Mouse (Mus musculus) megakaryocyte-erythroid progenitor cell, adult 5-6 weeks (primary cell): Measurements from ENCODE around the gene Gm11595. TPM values are rescaled to one million over a fixed set of nuclear protein-coding genes. Genes with fewer than 3 reads are reported as not detected.
"Not testable (repeated sequence)": the region's sequence is repeated elsewhere in the genome, so short reads cannot be mapped to it uniquely, and the experiment has no call there.

Experiments
- ATAC-seq: replicated peaks from 2 replicates; pipeline ENCODE4 v1.8.0; 2016; ENCODE audit warnings: mild to moderate bottlenecking, inconsistent platforms; ENCODE audit not compliant: severe bottlenecking, poor library complexity, low FRiP score, low TSS enrichment
- total RNA-seq, 2 experiments: library from RNA; stranded (forward) in 1 of 2; stranded (reverse) in 1 of 2; fragments of 200-1000, 215-1000 nt in 1 of 2; fragments of >200 nt in 1 of 2; fragmentation: Nextera tagmentation in 1 of 2; gene quantifications; 2 replicates each; pipeline ENCODE4 v1.2.3; 2014 to 2017

Gene Gm11595
- not detected in 2 replicates for total RNA-seq (2014; fragmentation: Nextera tagmentation)
- not detected in 2 replicates for total RNA-seq (2017)

DNA sequence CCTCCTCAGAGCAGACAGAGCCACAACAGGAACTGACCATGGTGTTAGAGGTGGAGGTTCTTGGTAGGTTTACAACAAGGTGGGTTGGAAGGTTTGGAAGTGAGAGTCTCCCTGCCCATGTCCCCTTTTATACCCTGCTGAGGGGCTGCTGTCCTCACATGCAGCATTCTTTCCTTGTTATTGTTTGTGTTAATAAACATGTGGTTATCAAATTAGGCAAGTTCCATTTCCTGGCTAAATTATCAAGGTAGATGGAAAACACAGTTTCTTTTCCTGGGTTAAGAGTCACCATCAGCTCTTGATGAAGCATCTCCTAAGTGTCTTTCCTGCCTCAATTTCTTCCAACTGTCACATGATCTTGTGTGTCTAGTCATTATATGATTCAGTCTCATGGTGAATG is at the start of gene Gm11595:
Gene Gm11595 (minus strand): TSS at position 101 of the 400 bp plus-strand sequence.
- not testable (repeated sequence) for ATAC-seq

DNA sequence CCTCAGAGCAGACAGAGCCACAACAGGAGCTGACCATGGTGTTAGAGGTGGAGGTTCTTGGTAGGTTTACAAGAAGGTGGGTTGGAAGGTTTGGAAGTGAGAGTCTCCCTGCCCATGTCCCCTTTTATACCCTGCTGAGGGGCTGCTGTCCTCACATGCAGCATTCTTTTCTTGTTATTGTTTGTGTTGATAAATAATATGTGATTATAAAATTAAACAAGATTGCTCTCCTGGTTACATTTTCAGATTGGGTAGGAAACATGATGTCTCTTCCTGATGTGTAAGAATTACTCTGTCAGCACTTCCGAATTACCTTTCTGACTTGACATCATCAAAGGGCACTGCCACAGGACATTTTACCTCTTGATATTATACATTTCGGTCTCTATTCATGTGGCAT is 42.9 kb upstream of the Gm11595 start, which contains the start of gene Gm11564:
Gene Gm11564 (minus strand): TSS at position 101 of the 400 bp plus-strand sequence.
- ATAC-seq: not testable (repeated sequence)

DNA sequence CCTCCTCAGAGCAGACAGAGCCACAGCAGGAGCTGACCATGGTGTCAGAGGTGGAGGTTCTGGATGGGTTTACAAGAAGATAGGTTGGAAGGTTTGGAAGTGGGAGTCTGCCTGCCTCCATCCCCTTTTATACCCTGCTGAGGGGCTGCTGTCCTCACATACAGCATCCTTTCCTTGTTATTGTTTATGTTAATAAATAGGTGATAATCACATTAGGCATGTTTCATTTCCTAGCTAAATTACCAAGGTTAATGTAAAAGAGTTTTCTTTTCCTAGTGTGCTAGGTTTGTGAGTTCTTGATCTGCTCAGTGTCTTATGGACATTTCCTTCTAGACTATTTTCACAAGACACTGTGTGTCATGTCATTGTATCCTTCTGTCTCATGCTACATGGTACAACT is 37.1 kb upstream of the Gm11595 start, which contains the start of gene Krtap4-13:
Gene Krtap4-13 (minus strand): TSS at position 101 of the 400 bp plus-strand sequence.
- not testable (repeated sequence) for ATAC-seq

DNA sequence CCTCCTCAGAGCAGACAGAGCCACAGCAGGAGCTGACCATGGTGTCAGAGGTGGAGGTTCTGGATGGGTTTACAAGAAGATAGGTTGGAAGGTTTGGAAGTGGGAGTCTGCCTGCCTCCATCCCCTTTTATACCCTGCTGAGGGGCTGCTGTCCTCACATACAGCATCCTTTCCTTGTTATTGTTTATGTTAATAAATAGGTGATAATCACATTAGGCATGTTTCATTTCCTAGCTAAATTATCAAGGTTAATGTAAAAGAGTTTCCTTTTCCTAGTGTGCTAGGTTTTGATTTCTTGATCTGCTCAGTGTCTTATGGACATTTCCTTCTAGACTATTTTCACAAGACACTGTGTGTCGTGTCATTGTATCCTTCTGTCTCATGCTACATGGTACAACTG is 31.6 kb upstream of the Gm11595 start, which contains the start of gene Gm11554:
Gene Gm11554 (minus strand): TSS at position 101 of the 400 bp plus-strand sequence.
- ATAC-seq: not testable (repeated sequence)

DNA sequence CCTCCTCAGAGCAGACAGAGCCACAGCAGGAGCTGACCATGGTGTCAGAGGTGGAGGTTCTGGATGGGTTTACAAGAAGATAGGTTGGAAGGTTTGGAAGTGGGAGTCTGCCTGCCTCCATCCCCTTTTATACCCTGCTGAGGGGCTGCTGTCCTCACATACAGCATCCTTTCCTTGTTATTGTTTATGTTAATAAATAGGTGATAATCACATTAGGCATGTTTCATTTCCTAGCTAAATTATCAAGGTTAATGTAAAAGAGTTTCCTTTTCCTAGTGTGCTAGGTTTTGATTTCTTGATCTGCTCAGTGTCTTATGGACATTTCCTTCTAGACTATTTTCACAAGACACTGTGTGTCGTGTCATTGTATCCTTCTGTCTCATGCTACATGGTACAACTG is 26.1 kb upstream of the Gm11595 start, which contains the start of gene Gm11569:
Gene Gm11569 (minus strand): TSS at position 101 of the 400 bp plus-strand sequence.
- not testable (repeated sequence) for ATAC-seq

DNA sequence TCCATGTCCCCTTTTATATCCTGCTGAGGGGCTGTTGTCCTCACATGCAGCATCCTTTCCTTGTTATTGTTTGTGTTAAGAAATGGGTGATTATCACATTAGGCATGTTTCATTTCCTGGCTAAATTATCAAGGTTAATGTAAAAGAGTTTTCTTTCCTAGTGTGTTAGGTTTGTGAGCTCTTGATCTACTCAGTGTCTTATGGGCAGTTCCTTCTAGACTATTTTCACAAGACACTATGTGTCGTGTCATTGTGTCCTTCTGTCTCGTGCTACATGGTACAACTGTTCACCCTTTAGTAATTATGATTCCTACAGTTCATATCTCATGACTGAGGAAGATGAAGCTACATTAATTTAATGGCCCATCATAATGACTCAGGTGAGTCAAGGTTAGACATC is 20.7 kb upstream of the Gm11595 start, which contains the start of gene Gm11596:
Gene Gm11596 (minus strand): TSS at position 101 of the 400 bp plus-strand sequence.
- ATAC-seq: no peak

DNA sequence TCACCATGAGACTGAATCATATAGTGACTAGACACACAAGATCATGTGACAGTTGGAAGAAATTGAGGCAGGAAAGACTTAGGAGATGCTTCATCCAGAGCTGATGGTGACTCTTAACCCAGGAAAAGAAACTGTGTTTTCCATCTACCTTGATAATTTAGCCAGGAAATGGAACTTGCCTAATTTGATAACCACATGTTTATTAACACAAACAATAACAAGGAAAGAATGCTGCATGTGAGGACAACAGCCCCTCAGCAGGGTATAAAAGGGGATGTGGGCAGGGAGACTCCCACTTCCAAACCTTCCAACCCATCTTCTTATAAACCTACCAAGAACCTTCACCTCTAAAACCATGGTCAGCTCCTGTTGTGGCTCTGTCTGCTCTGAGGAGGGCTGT is 12.2 kb upstream of the Gm11595 start, which contains the start of gene Krtap4-9:
Gene Krtap4-9 (plus strand): TSS at position 301 of the 400 bp plus-strand sequence.
- ATAC-seq: not testable (repeated sequence)

DNA sequence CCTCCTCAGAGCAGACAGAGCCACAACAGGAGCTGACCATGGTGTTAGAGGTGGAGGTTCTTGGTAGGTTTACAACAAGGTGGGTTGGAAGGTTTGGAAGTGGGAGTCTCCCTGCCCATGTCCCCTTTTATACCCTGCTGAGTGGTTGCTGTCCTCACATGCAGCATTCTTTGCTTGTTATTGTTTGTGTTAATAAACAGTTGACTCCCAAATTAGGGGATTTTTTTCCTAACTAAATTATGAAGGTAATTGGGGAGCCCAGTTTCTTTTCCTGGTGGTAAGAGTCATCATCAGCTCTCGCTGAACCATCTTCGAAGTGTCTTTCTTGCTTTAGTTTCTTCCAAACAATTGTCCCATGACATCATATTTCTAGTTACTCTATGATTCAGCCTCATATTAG is 7.9 kb upstream of the Gm11595 start, which contains the start of gene Krtap4-8:
Gene Krtap4-8 (minus strand): TSS at position 101 of the 400 bp plus-strand sequence.
- no peak for ATAC-seq

DNA sequence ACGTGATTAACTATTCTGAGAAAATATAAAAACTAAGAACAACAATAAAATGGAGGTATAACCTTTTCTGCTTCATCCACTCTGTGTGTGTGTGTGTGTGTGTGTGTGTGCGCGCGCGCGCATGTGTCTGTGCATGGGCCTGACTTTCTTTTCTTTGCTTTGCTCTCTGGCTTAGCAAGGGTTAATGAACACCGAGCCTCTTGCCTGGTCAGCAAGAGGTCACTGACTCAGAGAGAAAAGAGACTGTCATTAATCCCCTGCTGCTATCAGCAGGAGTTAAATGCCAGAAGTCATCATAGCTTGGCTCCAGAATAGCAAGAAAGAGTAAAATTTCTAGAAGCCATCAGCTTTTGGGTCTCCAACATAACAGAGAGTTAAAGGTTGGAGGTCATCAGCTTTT is 5.7 kb upstream of the Gm11595 start:
- ATAC-seq: no peak

DNA sequence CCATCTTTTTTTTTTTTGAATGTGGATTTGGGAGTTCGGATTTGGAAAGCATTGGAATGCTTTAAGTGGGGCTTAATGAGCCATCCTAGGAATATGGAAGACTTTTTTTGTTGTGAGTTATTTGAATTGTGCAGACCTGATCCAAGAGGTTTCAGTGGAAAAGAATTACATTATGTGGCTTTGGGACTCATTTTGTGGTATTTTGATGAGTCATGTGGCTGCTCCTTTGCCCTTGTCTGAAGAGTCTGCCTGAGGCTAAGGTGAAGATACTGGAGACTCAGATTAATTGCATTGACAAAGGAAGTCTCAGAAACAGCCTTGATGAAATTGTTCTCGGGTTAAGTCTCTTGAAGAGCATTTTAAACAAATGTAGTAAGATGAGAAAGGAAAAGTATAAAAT is 4.3 kb downstream of the Gm11595 start:
- no peak for ATAC-seq

DNA sequence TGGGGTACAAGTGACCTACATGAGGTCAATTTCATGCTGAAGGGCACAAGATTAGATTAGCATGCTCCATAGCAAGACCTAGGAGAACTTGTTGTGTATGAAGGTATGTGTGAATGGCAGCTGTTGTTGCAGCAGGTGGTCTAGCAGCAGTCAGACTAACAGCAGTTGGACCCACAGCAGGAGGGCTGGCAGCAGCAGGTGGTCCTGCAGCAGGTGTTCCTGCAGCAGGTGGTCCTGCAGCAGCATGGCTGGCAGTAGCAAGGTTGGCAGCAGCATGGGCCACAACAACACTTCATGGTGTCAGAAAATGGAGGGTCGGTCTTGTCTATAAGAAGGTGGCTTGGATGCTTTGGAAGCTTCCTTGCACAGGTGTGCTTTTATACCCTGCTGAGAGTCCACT is 13.8 kb downstream of the Gm11595 start:
- ATAC-seq: no peak

DNA sequence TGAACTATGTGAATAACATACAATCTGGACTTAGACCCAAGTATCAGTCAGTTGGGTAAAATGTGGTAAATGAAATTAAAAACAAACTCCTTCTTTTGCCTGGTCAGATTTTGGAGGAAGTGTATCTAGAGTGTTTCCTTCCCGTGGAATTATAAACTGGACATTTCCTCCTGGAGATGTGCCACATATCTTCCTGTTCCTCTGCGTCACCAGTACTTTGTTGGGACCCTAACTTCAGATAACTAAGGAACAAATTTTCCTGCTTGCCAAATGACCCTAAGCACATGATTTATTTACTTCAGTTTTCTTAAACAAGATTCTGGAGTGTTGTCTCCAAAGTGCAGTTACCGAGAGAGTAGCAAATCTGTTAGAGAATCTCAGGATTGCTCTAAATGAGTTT is 28.7 kb downstream of the Gm11595 start:
- no peak for ATAC-seq

DNA sequence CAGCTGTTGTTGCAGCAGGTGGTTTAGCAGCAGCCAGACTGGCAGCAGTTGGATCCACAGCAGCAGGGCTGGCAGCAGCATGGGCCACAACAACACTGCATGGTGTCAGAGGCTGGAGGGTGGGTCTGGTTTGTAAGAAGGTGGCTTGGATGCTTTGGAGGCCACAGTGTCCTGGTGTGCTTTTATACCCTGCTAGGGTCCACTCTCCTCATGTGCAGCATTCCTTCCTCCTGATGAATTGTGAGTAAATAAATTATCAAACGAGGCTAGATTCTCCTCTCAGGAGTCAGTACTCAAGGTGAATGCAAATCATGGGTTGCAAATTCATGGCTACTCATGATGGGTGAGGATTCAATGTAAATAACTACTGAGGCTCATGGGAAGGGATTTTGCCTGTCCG is 38.5 kb downstream of the Gm11595 start, which contains the start of gene Gm14180:
Gene Gm14180 (minus strand): TSS at position 101 of the 400 bp plus-strand sequence.
- no peak for ATAC-seq

DNA sequence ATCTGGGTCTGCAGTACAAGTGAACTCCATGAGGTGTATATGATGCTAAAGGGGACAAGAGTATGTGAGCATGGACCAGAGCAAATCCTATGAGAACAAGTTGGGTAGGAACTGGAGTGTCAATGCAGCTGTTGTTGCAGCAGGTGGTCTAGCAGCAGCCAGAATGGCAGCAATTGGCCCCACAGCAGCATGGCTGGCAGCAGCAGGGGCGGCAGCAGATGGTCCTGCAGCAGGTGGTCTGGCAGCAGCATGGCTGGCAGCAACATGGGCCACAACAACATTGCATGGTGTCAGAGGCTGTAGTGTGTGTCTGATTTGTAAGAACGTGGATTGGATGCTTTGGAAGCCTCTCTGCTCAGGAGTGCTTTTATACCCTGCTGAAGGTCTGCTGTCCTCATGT is 48.7 kb downstream of the Gm11595 start:
- no peak for ATAC-seq

Other genes starting within 250 kb of the Gm11595 start
Only the 30 nearest of the 42 such genes appear.
- not detected in 2 replicates for gene Krtap9-3, start 174.8 kb downstream of the Gm11595 start, total RNA-seq (2014; fragmentation: Nextera tagmentation)
- gene Krtap9-3, start 174.8 kb downstream of the Gm11595 start, total RNA-seq (2017): not detected in 2 replicates
- gene Gm11938, start 169.6 kb downstream of the Gm11595 start, total RNA-seq (2014; fragmentation: Nextera tagmentation): not detected in 2 replicates
- not detected in 2 replicates for gene Gm11938, start 169.6 kb downstream of the Gm11595 start, total RNA-seq (2017)
- gene Gm11937, start 162.7 kb downstream of the Gm11595 start, total RNA-seq (2014; fragmentation: Nextera tagmentation): not detected in 2 replicates
- not detected in 2 replicates for gene Gm11937, start 162.7 kb downstream of the Gm11595 start, total RNA-seq (2017)
- gene Krtap2-4, start 158.1 kb downstream of the Gm11595 start, total RNA-seq (2014; fragmentation: Nextera tagmentation): not detected in 2 replicates
- not detected in 2 replicates for gene Krtap2-4, start 158.1 kb downstream of the Gm11595 start, total RNA-seq (2017)
- gene Gm11562, start 152.5 kb downstream of the Gm11595 start, total RNA-seq (2014; fragmentation: Nextera tagmentation): not detected in 2 replicates
- not detected in 2 replicates for gene Gm11562, start 152.5 kb downstream of the Gm11595 start, total RNA-seq (2017)
- gene Krtap4-1, start 144.7 kb downstream of the Gm11595 start, total RNA-seq (2014; fragmentation: Nextera tagmentation): not detected in 2 replicates
- not detected in 2 replicates for gene Krtap4-1, start 144.7 kb downstream of the Gm11595 start, total RNA-seq (2017)
- not detected in 2 replicates for gene Krtap4-2, start 137.8 kb downstream of the Gm11595 start, total RNA-seq (2014; fragmentation: Nextera tagmentation)
- not detected in 2 replicates for gene Krtap4-2, start 137.8 kb downstream of the Gm11595 start, total RNA-seq (2017)
- gene Krtap4-7, start 128.8 kb downstream of the Gm11595 start, total RNA-seq (2014; fragmentation: Nextera tagmentation): not detected in 2 replicates
- gene Krtap4-7, start 128.8 kb downstream of the Gm11595 start, total RNA-seq (2017): not detected in 2 replicates
- not detected in 2 replicates for gene Gm11555, start 122.7 kb downstream of the Gm11595 start, total RNA-seq (2014; fragmentation: Nextera tagmentation)
- not detected in 2 replicates for gene Gm11555, start 122.7 kb downstream of the Gm11595 start, total RNA-seq (2017)
- not detected in 2 replicates for gene Gm11563, start 114.0 kb downstream of the Gm11595 start, total RNA-seq (2014; fragmentation: Nextera tagmentation)
- gene Gm11563, start 114.0 kb downstream of the Gm11595 start, total RNA-seq (2017): not detected in 2 replicates
- not detected in 2 replicates for gene Krtap4-6, start 107.0 kb downstream of the Gm11595 start, total RNA-seq (2014; fragmentation: Nextera tagmentation)
- not detected in 2 replicates for gene Krtap4-6, start 107.0 kb downstream of the Gm11595 start, total RNA-seq (2017)
- not detected in 2 replicates for gene Gm14190, start 82.2 kb downstream of the Gm11595 start, total RNA-seq (2014; fragmentation: Nextera tagmentation)
- gene Gm14190, start 82.2 kb downstream of the Gm11595 start, total RNA-seq (2017): not detected in 2 replicates
- not detected in 2 replicates for gene Gm14180, start 38.6 kb downstream of the Gm11595 start, total RNA-seq (2014; fragmentation: Nextera tagmentation)
- not detected in 2 replicates for gene Gm14180, start 38.6 kb downstream of the Gm11595 start, total RNA-seq (2017)
- gene Krtap4-8, start 7.8 kb upstream of the Gm11595 start, total RNA-seq (2014; fragmentation: Nextera tagmentation): not detected in 2 replicates
- not detected in 2 replicates for gene Krtap4-8, start 7.8 kb upstream of the Gm11595 start, total RNA-seq (2017)
- gene Krtap4-9, start 12.3 kb upstream of the Gm11595 start, total RNA-seq (2014; fragmentation: Nextera tagmentation): not detected in 2 replicates
- gene Krtap4-9, start 12.3 kb upstream of the Gm11595 start, total RNA-seq (2017): not detected in 2 replicates
- gene Gm11596, start 20.6 kb upstream of the Gm11595 start, total RNA-seq (2014; fragmentation: Nextera tagmentation): not detected in 2 replicates
- gene Gm11596, start 20.6 kb upstream of the Gm11595 start, total RNA-seq (2017): not detected in 2 replicates
- gene Gm11569, start 26.0 kb upstream of the Gm11595 start, total RNA-seq (2014; fragmentation: Nextera tagmentation): not detected in 2 replicates
- not detected in 2 replicates for gene Gm11569, start 26.0 kb upstream of the Gm11595 start, total RNA-seq (2017)
- gene Gm11554, start 31.5 kb upstream of the Gm11595 start, total RNA-seq (2014; fragmentation: Nextera tagmentation): not detected in 2 replicates
- gene Gm11554, start 31.5 kb upstream of the Gm11595 start, total RNA-seq (2017): not detected in 2 replicates
- not detected in 2 replicates for gene Krtap4-13, start 37.0 kb upstream of the Gm11595 start, total RNA-seq (2014; fragmentation: Nextera tagmentation)
- not detected in 2 replicates for gene Krtap4-13, start 37.0 kb upstream of the Gm11595 start, total RNA-seq (2017)
- not detected in 2 replicates for gene Gm11564, start 42.8 kb upstream of the Gm11595 start, total RNA-seq (2014; fragmentation: Nextera tagmentation)
- gene Gm11564, start 42.8 kb upstream of the Gm11595 start, total RNA-seq (2017): not detected in 2 replicates
- not detected in 2 replicates for gene 2300003K06Rik, start 65.2 kb upstream of the Gm11595 start, total RNA-seq (2014; fragmentation: Nextera tagmentation)
- gene 2300003K06Rik, start 65.2 kb upstream of the Gm11595 start, total RNA-seq (2017): not detected in 2 replicates
- not detected in 2 replicates for gene Krtap4-16, start 78.7 kb upstream of the Gm11595 start, total RNA-seq (2014; fragmentation: Nextera tagmentation)
- gene Krtap4-16, start 78.7 kb upstream of the Gm11595 start, total RNA-seq (2017): not detected in 2 replicates
- not detected in 2 replicates for gene Gm11568, start 85.0 kb upstream of the Gm11595 start, total RNA-seq (2014; fragmentation: Nextera tagmentation)
- not detected in 2 replicates for gene Gm11568, start 85.0 kb upstream of the Gm11595 start, total RNA-seq (2017)
- not detected in 2 replicates for gene Gm11559, start 91.6 kb upstream of the Gm11595 start, total RNA-seq (2014; fragmentation: Nextera tagmentation)
- gene Gm11559, start 91.6 kb upstream of the Gm11595 start, total RNA-seq (2017): not detected in 2 replicates
- gene Krtap9-1, start 100.5 kb upstream of the Gm11595 start, total RNA-seq (2014; fragmentation: Nextera tagmentation): not detected in 2 replicates
- gene Krtap9-1, start 100.5 kb upstream of the Gm11595 start, total RNA-seq (2017): not detected in 2 replicates
- gene Gm11567, start 106.3 kb upstream of the Gm11595 start, total RNA-seq (2014; fragmentation: Nextera tagmentation): not detected in 2 replicates
- not detected in 2 replicates for gene Gm11567, start 106.3 kb upstream of the Gm11595 start, total RNA-seq (2017)
- gene Krtap31-1, start 135.0 kb upstream of the Gm11595 start, total RNA-seq (2014; fragmentation: Nextera tagmentation): not detected in 2 replicates
- not detected in 2 replicates for gene Krtap31-1, start 135.0 kb upstream of the Gm11595 start, total RNA-seq (2017)
- gene Gm11565, start 141.8 kb upstream of the Gm11595 start, total RNA-seq (2014; fragmentation: Nextera tagmentation): not detected in 2 replicates
- not detected in 2 replicates for gene Gm11565, start 141.8 kb upstream of the Gm11595 start, total RNA-seq (2017)
- gene Krtap31-2, start 163.4 kb upstream of the Gm11595 start, total RNA-seq (2014; fragmentation: Nextera tagmentation): not detected in 2 replicates
- gene Krtap31-2, start 163.4 kb upstream of the Gm11595 start, total RNA-seq (2017): not detected in 2 replicates
- gene Krtap9-5, start 175.6 kb upstream of the Gm11595 start, total RNA-seq (2014; fragmentation: Nextera tagmentation): not detected in 2 replicates
- gene Krtap9-5, start 175.6 kb upstream of the Gm11595 start, total RNA-seq (2017): not detected in 2 replicates